Mouse (Mus musculus) intestine, embryonic 16.5 days (tissue): ENCODE measurements around the gene Evl. TPM values are rescaled to one million over a fixed set of nuclear protein-coding genes. Genes with fewer than 3 reads are reported as not detected.

Experiments
- ATAC-seq: fragments of 200-750 bp; cut with Nextera tagmentation; 2 replicates; pipeline ENCODE4 v1.8.0; 2017; ENCODE audit warnings: moderate TSS enrichment, moderate library complexity
- H3K27ac ChIP-seq: fragments of 300-500 bp; sonication (generic); 2 replicates; pipeline ENCODE4 v1.5.1; 2014; ENCODE audit warnings: mild to moderate bottlenecking, low read length
- H3K27me3 ChIP-seq: fragments of 300-500 bp; sonication (generic); replicated peaks from 2 replicates; pipeline ENCODE4 v1.6.1; 2014; ENCODE audit warnings: low read length, control low read depth, mixed read lengths; ENCODE audit not compliant: control insufficient read depth, insufficient read depth
- H3K36me3 ChIP-seq: fragments of 300-500 bp; sonication (generic); 2 replicates; pipeline ENCODE4 v1.6.1; 2014; ENCODE audit warnings: low read length, control low read depth; ENCODE audit not compliant: control insufficient read depth, insufficient read depth
- H3K4me1 ChIP-seq: fragments of 300-500 bp; sonication (generic); 2 replicates; pipeline ENCODE4 v1.6.1; 2014; ENCODE audit warnings: low read length, control low read depth, mixed read lengths; ENCODE audit not compliant: control insufficient read depth, insufficient read depth
- H3K4me2 ChIP-seq: fragments of 300-500 bp; sonication (generic); 2 replicates; pipeline ENCODE4 v1.6.1; 2014; ENCODE audit warnings: low read depth, low read length, control low read depth
- H3K4me3 ChIP-seq: fragments of 300-500 bp; sonication (generic); 2 replicates; pipeline ENCODE4 v1.5.1; 2014; ENCODE audit warnings: mild to moderate bottlenecking, low read length
- H3K9ac ChIP-seq: fragments of 300-500 bp; sonication (generic); 2 replicates; pipeline ENCODE4 v1.6.1; 2014; ENCODE audit warnings: low read depth, low read length
- H3K9me3 ChIP-seq: fragments of 300-500 bp; sonication (generic); 2 replicates; pipeline ENCODE4 v1.6.1; 2016; ENCODE audit warnings: low read length, control low read depth; ENCODE audit not compliant: control insufficient read depth
- WGBS: fragments of 180-500 bp; shearing (Covaris S2); extraction: QIAGEN DNeasy Blood & Tissue Kit; methylation state at CpG from one replicate; pipeline ENCODE4 v1.1.7; 2014; 5-methylcytosine and 5-hydroxymethylcytosine counted together
- polyA plus RNA-seq: library from polyadenylated mRNA; unstranded; fragments of >200 nt; fragmentation: Nextera tagmentation; extraction: Ambion mirVana; gene quantifications from 2 replicates; pipeline ENCODE4 v1.2.1, GENCODE M21; 2015

Gene Evl
- polyA plus RNA-seq, 1 experiment from 2014 or later: 23.7 TPM

DNA sequence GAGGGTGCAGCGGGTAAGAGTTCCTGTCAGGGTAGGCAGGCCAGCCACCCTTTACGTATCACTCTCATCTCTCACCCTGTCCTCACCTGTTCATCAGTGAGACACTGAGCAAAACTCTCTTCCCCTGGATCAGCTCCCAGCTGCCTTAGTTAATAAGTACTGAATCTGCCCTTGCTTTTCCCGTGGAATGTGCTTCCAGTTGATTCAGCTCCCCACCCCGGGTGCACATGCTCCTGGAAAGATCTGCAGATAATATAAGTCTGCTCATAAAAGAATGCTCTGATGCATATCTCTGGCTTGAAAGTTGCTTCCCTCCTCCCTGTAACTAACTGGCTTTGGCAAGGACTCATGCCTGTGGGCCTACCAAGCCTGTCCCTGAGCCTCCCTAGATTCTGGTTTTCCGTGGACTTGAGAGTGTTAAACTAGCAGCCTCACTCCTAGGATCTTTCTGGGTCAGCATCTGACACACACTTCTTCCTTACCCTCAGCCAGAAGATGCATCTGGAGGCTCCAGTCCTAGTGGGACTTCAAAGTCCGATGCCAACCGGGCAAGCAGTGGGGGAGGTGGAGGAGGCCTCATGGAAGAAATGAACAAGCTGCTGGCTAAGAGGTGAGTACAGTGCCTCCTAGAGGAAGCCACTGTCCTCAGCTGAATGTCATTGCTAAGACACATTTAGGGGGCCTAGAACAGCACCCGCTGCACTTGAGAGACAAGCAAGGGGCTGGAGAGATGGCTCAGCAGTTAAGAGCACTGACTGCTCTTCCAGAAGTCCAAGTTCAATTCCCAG, 121.3 kb downstream of the Evl start:
- H3K9ac ChIP-seq: no peak overlapping the region
- H3K27ac ChIP-seq: peak overlapping the region; percentile 57
- peaks cover 5% of the 10 kb centered on the region; the same call in 1 of the 2 replicates for H3K36me3 ChIP-seq
- no peaks in the 10 kb centered on the region for H3K27me3 ChIP-seq
- H3K4me3 ChIP-seq: no peak overlapping the region
- peak; percentile 78 for ATAC-seq
- peaks cover 2% of the 10 kb centered on the region; the same call in 1 of the 2 replicates for H3K4me1 ChIP-seq
- 63% methylated on average over 8 of the region's 8 CpGs for WGBS
- no peak overlapping the region for H3K4me2 ChIP-seq
- H3K9me3 ChIP-seq: no peaks in the 10 kb centered on the region

DNA sequence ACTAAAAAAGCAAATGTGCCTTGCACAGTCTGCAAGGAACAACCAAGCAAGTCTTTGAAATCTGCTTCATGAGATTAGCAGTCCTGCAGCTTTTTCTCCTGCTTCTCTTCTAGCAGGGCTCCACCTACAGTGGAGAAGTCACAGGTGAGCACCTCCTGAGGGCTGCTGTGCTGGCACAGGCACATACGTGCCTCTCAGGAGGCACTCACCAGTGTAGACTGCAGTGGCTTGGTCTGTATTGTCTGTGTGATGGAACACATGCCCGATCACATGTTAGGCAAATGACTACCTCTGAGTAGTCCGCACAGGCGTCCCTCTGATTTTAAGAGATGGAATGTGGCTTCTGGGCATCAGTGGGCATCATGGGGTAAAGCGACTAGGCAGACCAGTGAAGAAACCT, 122.6 kb downstream of the Evl start:
- 95% methylated on average over 5 of the region's 5 CpGs for WGBS
- H3K36me3 ChIP-seq: peaks cover 5% of the 10 kb centered on the region; the same call in 1 of the 2 replicates
- no peak for ATAC-seq

DNA sequence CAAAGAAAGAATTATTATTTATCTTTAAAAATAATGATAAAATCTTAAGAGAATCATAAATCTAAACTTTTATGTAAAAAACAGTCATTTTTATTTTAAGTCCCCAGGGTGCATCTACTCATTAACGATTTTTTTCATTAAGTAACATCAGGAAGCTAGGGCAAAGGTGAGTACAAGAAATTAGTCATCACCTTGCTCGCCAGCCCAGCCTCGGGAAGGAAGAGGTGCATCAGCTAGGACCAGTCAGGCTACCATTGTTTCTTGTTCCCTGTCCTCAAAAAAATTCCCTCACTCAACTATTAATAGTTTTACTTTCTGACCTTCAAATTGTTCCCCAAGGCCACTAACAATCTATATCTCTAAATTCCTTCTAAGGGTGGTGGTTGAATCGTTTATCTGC, 123.8 kb downstream of the Evl start:
- peaks cover 9% of the 10 kb centered on the region; the same call in 1 of the 2 replicates for H3K36me3 ChIP-seq
- WGBS: 66% methylated on average over 4 of the region's 4 CpGs

More for the DNA sequence above, 122.6 kb downstream of the Evl start:
- no peak overlapping the region for H3K9ac ChIP-seq
- H3K27me3 ChIP-seq: no peaks in the 10 kb centered on the region
- no peaks in the 10 kb centered on the region for H3K9me3 ChIP-seq
- no peak overlapping the region for H3K4me2 ChIP-seq
- no peak overlapping the region for H3K4me3 ChIP-seq
- no peak overlapping the region for H3K27ac ChIP-seq
- peaks cover 2% of the 10 kb centered on the region; the same call in 1 of the 2 replicates for H3K4me1 ChIP-seq

DNA sequence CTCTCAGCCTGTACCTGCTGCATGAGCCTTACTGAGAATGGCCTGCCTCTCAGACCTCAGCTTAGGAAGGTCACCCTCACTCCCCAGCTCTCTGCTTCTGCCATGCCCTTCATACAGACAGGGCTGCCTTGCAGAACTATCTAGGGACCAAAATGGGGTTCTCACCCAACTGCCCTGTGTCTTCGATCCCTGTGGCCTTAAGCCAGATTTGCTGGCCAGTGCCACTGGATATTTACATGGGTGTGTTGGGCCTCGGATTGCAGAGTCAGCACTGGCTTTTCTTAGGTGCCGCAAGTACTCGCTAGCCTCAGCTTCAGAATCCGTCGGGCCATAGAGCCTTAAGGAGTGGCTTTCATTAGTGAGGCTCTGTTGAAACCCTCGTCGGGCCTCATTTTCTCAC, 126.3 kb downstream of the Evl start:
- no peaks in the 10 kb centered on the region for H3K27me3 ChIP-seq
- no peak overlapping the region for H3K9ac ChIP-seq
- H3K4me1 ChIP-seq: peaks cover under 1% of the 10 kb centered on the region; the same call in 1 of the 2 replicates
- no peak overlapping the region for H3K4me2 ChIP-seq
- 93% methylated on average over 8 of the region's 8 CpGs for WGBS
- H3K27ac ChIP-seq: no peak overlapping the region
- no peaks in the 10 kb centered on the region for H3K9me3 ChIP-seq
- ATAC-seq: no peak
- peaks cover 14% of the 10 kb centered on the region; the same call in 1 of the 2 replicates for H3K36me3 ChIP-seq
- no peak overlapping the region for H3K4me3 ChIP-seq

More for the DNA sequence above, 123.8 kb downstream of the Evl start:
- Histone ChIP-seq H3K9ac (no peak overlapping the region), H3K4me1 (peaks cover 2% of the 10 kb centered on the region; the same call in 1 of the 2 replicates), H3K4me3 (no peak overlapping the region), H3K9me3 (no peaks in the 10 kb centered on the region), H3K4me2 (no peak overlapping the region), H3K27ac (no peak overlapping the region), H3K27me3 (no peaks in the 10 kb centered on the region)
- no peak for ATAC-seq

DNA sequence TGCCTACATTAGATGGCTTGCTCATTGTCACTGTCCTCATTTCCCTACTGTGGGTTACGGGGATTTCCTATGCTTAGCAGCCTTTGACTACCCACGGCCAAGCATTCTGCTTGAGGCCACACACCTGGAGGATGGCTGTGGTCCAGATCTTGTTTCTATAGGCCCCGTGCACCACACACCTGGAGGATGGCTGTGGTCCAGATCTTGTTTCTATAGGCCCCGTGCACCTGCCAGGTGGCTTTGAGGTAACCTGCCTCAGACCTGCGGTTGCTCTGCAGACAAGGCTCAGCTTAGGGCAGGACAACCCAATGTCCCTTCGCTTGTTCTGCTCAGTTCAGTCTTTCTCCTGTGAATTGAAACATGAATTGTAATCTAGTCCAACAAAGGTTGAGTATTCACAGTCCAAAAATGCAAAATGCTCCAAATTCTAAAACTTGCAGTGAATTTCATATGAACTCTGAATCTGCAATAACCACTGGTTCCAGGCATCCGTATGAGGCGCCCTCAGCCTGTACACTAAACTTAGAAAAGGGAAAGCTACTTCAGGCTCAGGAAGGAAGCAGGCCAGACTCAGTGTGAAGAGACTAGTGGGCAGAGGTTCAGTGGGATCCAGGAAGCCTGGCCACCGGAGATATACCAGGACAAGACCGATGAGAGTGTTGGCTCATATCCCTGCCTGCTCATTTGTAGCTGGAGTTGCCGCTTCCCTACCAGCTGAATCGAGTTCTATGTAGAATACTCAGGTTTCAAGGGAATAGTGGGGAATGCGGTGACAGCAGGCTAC, 127.9 kb downstream of the Evl start:
- H3K27me3 ChIP-seq: no peaks in the 10 kb centered on the region
- H3K4me2 ChIP-seq: no peak overlapping the region
- peaks cover 10% of the 10 kb centered on the region; the same call in 1 of the 2 replicates for H3K36me3 ChIP-seq
- 0 out of 2 replicates have a peak overlapping the region, but pooled peaks have one; percentile 7 for H3K9ac ChIP-seq
- ATAC-seq: no peak
- peaks cover 12% of the 10 kb centered on the region for H3K4me1 ChIP-seq
- 88% methylated on average over 13 of the region's 13 CpGs for WGBS
- no peak overlapping the region for H3K4me3 ChIP-seq
- no peak overlapping the region for H3K27ac ChIP-seq
- no peaks in the 10 kb centered on the region for H3K9me3 ChIP-seq

DNA sequence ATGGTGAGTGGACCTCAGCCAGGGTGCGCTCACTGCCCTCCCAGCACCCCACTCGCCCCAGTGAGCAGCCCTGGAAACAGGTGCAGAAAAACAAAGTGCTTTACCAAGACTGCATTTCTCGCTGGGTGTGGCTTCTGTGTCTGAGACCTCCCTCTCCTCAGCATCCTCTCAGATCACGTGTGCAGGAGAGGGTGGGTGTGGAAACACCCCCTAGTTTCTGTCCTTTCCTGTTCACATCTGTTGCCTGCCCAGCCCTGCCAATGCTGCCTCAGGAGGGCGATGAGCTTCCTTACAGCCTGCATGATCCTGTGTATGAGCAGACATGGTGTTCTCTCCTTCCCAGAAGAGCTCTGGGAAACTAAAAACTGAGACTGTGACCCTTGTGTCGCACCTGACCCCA, 131.9 kb downstream of the Evl start:
- Histone ChIP-seq H3K36me3 (peaks cover 11% of the 10 kb centered on the region; the same call in 1 of the 2 replicates), H3K4me3 (no peak overlapping the region), H3K9ac (0 out of 2 replicates have a peak overlapping the region, but pooled peaks have one; percentile 13), H3K27ac (peak overlapping the region; percentile 69), H3K4me1 (peaks cover 36% of the 10 kb centered on the region), H3K4me2 (no peak overlapping the region), H3K27me3 (no peaks in the 10 kb centered on the region), H3K9me3 (no peaks in the 10 kb centered on the region)
- ATAC-seq: no peak
- 68% methylated on average over 6 of the region's 6 CpGs for WGBS

DNA sequence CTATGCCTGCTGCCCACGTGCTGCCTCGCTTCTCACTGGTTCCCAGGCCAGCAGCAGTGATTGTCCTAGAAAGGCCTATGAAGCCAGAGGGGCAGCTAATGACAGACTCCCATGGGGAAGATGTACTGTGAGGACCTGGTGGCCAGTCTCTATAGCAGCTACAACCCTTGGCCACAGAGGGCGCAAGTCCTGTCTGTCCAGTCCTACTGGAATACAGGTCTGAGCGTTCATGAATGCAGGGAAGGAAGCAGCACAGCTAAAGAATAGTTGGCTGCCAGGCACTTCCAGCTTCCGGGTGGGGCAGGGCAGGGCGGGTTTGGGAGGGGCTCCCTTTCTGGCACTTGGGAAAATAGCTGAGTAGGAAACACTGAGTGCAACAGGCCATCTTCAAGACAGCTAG, 132.4 kb downstream of the Evl start:
- H3K9ac ChIP-seq: no peak overlapping the region
- H3K4me2 ChIP-seq: no peak overlapping the region
- WGBS: 57% methylated on average over 6 of the region's 6 CpGs
- ATAC-seq: peak; percentile 23; the same call in 1 of the 2 replicates
- H3K27ac ChIP-seq: peak overlapping the region; percentile 69
- H3K27me3 ChIP-seq: no peaks in the 10 kb centered on the region
- H3K4me3 ChIP-seq: no peak overlapping the region
- H3K36me3 ChIP-seq: peaks cover 11% of the 10 kb centered on the region; the same call in 1 of the 2 replicates
- H3K4me1 ChIP-seq: peaks cover 38% of the 10 kb centered on the region
- H3K9me3 ChIP-seq: no peaks in the 10 kb centered on the region

DNA sequence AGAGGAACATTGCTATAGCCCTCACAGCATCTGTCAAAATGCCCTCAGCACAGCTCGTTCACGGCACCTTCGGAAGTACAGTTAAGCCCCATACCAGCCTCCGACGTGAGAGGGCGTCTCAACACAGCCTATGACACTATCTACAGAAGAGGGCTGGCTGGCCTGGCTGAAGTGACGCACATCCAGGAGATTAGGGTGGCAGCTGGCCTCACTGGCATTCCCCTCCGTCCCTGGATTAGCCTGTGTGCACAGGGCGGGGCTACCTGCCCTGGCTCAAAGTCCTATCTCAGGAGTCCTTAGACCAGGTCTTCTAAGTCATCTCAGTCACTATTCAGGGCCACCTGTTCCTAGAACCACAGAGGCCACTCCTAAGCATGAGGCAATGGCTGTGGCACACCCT, 134.6 kb downstream of the Evl start:
- H3K4me2 ChIP-seq: 0 out of 2 replicates have a peak overlapping the region, but pooled peaks have one; percentile 14
- ATAC-seq: peak; percentile 92
- H3K9ac ChIP-seq: 0 out of 2 replicates have a peak overlapping the region, but pooled peaks have one; percentile 30
- no peaks in the 10 kb centered on the region for H3K27me3 ChIP-seq
- H3K9me3 ChIP-seq: no peaks in the 10 kb centered on the region
- no peak overlapping the region for H3K4me3 ChIP-seq
- peak overlapping the region; percentile 92 for H3K27ac ChIP-seq
- 60% methylated on average over 9 of the region's 9 CpGs for WGBS
- peaks cover 47% of the 10 kb centered on the region for H3K4me1 ChIP-seq
- H3K36me3 ChIP-seq: peaks cover 3% of the 10 kb centered on the region; the same call in 1 of the 2 replicates

DNA sequence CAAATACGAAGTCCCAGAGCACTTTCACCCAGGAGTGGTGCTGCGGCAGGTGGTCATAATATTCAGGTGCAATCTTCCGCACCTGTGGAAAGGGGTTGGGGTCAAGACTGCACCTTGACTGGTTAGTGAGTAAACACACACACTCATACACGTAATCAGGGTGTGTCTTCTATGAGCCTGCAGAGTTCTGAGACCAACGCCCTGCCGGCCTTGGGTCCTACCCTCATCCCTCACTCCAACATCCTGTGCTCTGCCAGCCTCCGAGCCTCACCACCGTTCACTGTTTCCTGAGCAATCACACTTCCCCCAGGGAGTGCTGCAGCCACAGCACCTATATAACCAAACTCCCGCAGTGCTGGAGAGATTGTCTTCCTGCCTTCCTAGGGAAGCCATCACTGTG, 136.0 kb downstream of the Evl start:
- peak; percentile 19; the same call in 1 of the 2 replicates for ATAC-seq
- Histone ChIP-seq H3K27ac (peak overlapping the region; percentile 92), H3K27me3 (no peaks in the 10 kb centered on the region), H3K9me3 (no peaks in the 10 kb centered on the region), H3K9ac (peak overlapping the region; percentile 36; the same call in 1 of the 2 replicates), H3K4me1 (peaks cover 53% of the 10 kb centered on the region), H3K36me3 (peaks cover 2% of the 10 kb centered on the region; the same call in 1 of the 2 replicates), H3K4me2 (no peak overlapping the region), H3K4me3 (no peak overlapping the region)
- 59% methylated on average over 9 of the region's 9 CpGs for WGBS
